Mouse (Mus musculus) embryonic facial prominence, embryonic 10.5 days (tissue): ENCODE results near the gene Adpgk. TPM values are rescaled to one million over a fixed set of nuclear protein-coding genes. Genes with fewer than 3 reads are reported as not detected.

Experiments
- DNase-seq: peaks from one replicate; pipeline ENCODE4 v3.0.0-alpha.2; 2017; ENCODE audit warnings: low spot score
- H3K27ac ChIP-seq: fragments of 300-500 bp; sonication (generic); replicated peaks from 2 replicates; pipeline ENCODE4 v1.5.1; 2016; ENCODE audit warnings: mild to moderate bottlenecking
- H3K27me3 ChIP-seq: fragments of 300-500 bp; sonication (generic); replicated peaks from 2 replicates; pipeline ENCODE4 v1.6.1; 2016; ENCODE audit warnings: low read depth, mild to moderate bottlenecking; ENCODE audit not compliant: poor library complexity, severe bottlenecking
- H3K36me3 ChIP-seq: fragments of 300-500 bp; sonication (generic); replicated peaks from 2 replicates; pipeline ENCODE4 v1.6.1; 2016; ENCODE audit warnings: mild to moderate bottlenecking, moderate library complexity
- H3K4me1 ChIP-seq: fragments of 300-500 bp; sonication (generic); 2 replicates; pipeline ENCODE4 v1.6.1; 2016
- H3K4me3 ChIP-seq: fragments of 300-500 bp; sonication (generic); 2 replicates; pipeline ENCODE4 v1.5.1; 2016; ENCODE audit warnings: mild to moderate bottlenecking, moderate library complexity
- H3K9me3 ChIP-seq: fragments of 300-500 bp; sonication (generic); 2 replicates; pipeline ENCODE4 v1.6.1; 2016; ENCODE audit warnings: mild to moderate bottlenecking
- WGBS: fragments of 180-500 bp; shearing (Covaris S2); methylation state at CpG from one replicate; pipeline ENCODE4 v1.1.7; 2016; 5-methylcytosine and 5-hydroxymethylcytosine counted together
- polyA plus RNA-seq: library from polyadenylated mRNA; unstranded; fragments of >200 nt; fragmentation: Nextera tagmentation; extraction: Ambion mirVana; gene quantifications from 2 replicates; pipeline ENCODE4 v1.2.1, GENCODE M21; 2016

Gene Adpgk
- polyA plus RNA-seq, 1 experiment from 2014 or later: 46.5 TPM

DNA sequence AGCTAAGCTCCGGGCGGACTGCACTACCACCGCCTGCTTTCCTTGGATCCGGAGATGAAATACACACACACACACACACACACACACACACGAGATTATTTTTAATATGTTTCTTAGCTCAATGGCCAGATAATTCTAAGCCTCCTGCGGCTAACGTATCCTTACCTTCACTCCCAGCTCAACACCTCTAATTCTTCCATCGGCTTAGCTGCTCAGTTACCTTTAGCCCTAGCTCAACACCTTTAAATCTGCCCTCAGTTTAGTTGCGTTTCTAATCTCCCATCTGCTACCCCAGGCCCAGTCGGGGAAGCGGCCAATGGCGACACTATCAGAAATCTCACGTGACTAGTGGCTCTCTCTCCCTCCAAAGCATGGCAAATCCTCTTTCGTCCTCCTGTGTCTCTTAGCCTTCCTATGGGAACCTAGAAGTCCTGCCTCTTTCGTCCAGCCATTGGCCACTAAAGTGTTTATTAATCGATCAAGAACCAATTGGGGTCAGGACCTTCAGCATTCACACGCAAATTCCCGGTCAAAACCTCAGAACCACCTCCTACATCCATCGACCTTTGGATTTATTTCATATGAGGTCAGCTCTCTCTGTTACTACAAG lies 16.4 kb upstream of the Adpgk start:
- Histone ChIP-seq H3K36me3 (no peaks in the 10 kb centered on the region), H3K27me3 (no peaks in the 10 kb centered on the region), H3K4me1 (peaks cover 11% of the 10 kb centered on the region), H3K4me3 (no peak overlapping the region), H3K27ac (no peak overlapping the region), H3K9me3 (no peaks in the 10 kb centered on the region)
- no peak for DNase-seq
- WGBS: 86% methylated on average over 19 of the region's 19 CpGs

DNA sequence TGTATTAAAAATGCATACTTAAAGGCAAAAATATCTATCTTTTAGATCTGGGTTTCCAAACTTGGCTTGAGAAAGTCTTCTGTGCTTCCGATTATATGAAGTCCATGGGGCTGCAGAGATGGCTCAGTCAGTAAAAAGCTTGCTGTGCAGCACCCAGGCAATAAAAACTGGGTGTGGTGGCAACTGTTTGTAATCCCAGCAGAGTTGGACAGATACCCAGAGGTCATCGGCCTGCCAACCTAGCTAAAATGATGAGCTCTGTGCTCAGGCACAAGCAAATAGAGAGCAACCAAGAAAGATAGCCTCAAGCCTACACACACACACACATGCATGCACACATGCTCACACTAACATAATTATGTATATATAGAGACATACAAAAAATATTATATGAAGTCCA lies 13.2 kb upstream of the Adpgk start:
- H3K36me3 ChIP-seq: no peaks in the 10 kb centered on the region
- H3K27ac ChIP-seq: no peak overlapping the region
- WGBS: 89% methylated on average over 2 of the region's 2 CpGs
- H3K4me1 ChIP-seq: peaks cover 7% of the 10 kb centered on the region; the same call in 1 of the 2 replicates
- no peak for DNase-seq
- no peaks in the 10 kb centered on the region for H3K27me3 ChIP-seq
- H3K9me3 ChIP-seq: no peaks in the 10 kb centered on the region
- no peak overlapping the region for H3K4me3 ChIP-seq

DNA sequence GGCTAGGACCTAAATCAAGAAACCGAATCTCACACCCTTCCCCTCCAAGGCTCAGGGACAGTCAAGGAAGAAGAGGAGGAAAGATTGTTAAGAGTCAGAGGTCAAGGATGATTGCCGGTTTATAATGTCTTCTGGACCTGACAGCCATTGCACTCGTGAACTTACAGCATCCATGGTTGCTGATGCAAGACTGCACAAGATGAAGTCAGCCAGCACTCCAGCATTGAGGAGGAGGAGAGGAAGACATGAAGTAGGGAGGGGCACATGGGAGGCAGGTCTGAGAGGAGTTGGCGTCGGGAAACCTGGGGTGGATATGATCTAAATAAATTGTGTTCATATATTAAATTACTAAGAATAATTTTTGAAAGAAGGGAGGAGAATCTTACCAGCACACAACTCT lies 12.7 kb upstream of the Adpgk start:
- no peaks in the 10 kb centered on the region for H3K27me3 ChIP-seq
- peaks cover 7% of the 10 kb centered on the region; the same call in 1 of the 2 replicates for H3K4me1 ChIP-seq
- 82% methylated on average over 5 of the region's 5 CpGs for WGBS
- no peaks in the 10 kb centered on the region for H3K9me3 ChIP-seq
- H3K36me3 ChIP-seq: no peaks in the 10 kb centered on the region
- H3K4me3 ChIP-seq: no peak overlapping the region
- DNase-seq: no peak
- H3K27ac ChIP-seq: no peak overlapping the region

DNA sequence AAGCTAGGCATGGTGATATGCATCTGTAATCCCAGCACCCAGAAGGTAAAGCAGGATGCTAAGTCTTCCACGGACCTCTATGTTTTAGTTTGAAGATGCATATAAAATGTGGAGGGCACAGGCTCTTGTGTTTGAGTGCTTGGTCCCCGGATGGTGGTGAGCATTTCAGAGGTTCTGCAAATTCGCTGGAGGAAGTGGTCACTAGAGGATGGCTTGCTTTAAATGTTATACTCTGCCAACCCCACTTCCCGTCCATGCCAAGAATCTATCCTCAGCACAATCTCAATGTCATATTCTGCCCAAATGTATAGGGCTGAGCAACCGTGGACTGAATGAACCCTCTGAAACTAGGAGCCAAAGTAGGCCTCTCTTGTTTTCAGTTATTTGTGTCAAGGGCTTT lies 10.5 kb upstream of the Adpgk start:
- H3K27ac ChIP-seq: no peak overlapping the region
- peaks cover 7% of the 10 kb centered on the region for H3K4me1 ChIP-seq
- H3K27me3 ChIP-seq: no peaks in the 10 kb centered on the region
- H3K36me3 ChIP-seq: no peaks in the 10 kb centered on the region
- no peaks in the 10 kb centered on the region for H3K9me3 ChIP-seq
- WGBS: 86% methylated on average over 5 of the region's 5 CpGs
- DNase-seq: no peak
- no peak overlapping the region for H3K4me3 ChIP-seq

DNA sequence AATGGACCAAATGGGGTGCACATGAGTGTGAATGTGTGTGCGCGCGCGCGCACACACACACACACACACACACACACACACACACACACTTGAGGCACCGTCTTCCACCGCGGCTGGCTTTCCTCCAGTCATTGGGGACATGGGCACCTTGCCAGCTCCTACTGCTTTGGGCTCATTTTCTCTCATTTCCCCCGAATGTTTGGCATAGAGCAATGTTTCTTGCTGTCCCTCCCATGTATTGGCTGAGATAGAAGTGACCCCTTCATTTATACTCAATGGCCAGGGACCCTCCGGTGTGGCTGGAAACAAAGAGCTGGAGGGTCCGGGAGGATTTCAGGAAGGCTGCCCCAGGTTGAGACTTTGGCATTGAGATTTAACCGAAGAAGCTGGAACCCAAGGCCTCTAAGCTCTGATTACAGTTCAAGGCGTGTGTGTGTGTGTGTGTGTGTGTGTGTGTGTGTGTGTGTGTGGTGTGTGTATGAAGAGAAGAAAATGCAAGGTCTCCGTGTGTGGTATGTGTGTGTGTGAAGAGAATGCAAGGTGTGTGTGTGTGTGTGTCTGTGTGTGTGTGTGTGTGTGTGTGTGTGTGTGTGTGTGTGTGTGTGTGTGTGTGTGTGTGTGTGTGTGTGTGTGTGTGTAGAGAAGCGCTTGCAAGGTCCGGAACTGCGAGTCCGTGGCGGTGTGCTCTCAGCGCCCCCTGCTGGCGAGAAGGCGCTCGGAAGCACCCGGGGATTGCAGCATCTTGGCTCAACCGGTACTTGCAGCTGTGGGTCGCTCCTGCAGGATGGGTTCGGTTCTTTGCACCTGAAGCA lies 9.3 kb upstream of the Adpgk start:
- peak overlapping the region; percentile 32; the same call in 1 of the 2 replicates for H3K4me3 ChIP-seq
- H3K27ac ChIP-seq: peak overlapping the region; percentile 16; the same call in 1 of the 2 replicates

DNA sequence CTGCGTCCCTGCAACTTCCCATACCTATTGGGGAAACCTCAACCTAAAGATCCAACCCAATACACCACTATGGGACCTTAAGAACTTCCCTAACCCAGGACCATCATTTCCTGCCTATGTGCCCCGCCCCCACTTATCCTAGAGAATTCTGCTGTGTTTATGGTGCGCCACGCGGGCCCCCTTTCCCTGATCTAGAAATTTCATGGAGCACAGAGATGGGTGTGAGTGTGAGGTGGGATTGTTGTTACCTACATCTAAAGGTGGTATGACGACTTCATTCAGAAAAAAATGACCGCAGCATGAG lies 8.7 kb upstream of the Adpgk start:
- H3K27ac ChIP-seq: peak overlapping the region; percentile 16; the same call in 1 of the 2 replicates
- H3K9me3 ChIP-seq: no peaks in the 10 kb centered on the region
- H3K36me3 ChIP-seq: no peaks in the 10 kb centered on the region
- peak overlapping the region; percentile 32; the same call in 1 of the 2 replicates for H3K4me3 ChIP-seq
- DNase-seq: no peak
- peaks cover 12% of the 10 kb centered on the region for H3K4me1 ChIP-seq
- WGBS: 59% methylated on average over 7 of the region's 7 CpGs
- no peaks in the 10 kb centered on the region for H3K27me3 ChIP-seq

More for the DNA sequence above, 9.3 kb upstream of the Adpgk start:
- H3K27me3 ChIP-seq: no peaks in the 10 kb centered on the region
- no peaks in the 10 kb centered on the region for H3K9me3 ChIP-seq
- H3K36me3 ChIP-seq: no peaks in the 10 kb centered on the region
- peak; percentile 89 for DNase-seq
- peaks cover 7% of the 10 kb centered on the region for H3K4me1 ChIP-seq
- 45% methylated on average over 26 of the region's 27 CpGs for WGBS

DNA sequence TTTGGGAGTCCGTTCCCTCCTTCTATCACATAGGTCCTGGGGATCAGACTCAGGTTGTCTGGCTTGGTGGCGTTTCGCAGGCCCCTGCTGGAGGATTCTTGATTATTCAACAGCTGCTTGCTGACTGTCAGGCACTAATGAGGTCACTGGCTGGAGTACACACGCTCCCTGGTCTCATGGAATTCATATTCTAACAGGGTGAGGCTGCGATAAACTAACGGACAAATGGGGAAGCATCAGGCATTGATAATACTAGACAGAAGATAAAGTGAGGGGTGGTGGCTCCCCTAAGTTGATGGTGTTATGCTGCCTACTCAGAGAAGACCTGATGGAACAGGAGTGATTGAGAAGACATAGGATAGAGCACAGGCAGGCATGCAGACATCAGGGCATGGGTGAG lies 5.7 kb upstream of the Adpgk start:
- peaks cover 42% of the 10 kb centered on the region for H3K4me1 ChIP-seq
- no peak overlapping the region for H3K4me3 ChIP-seq
- H3K36me3 ChIP-seq: no peaks in the 10 kb centered on the region
- H3K27ac ChIP-seq: no peak overlapping the region
- no peaks in the 10 kb centered on the region for H3K9me3 ChIP-seq
- no peak for DNase-seq
- WGBS: 82% methylated on average over 6 of the region's 6 CpGs
- H3K27me3 ChIP-seq: no peaks in the 10 kb centered on the region

DNA sequence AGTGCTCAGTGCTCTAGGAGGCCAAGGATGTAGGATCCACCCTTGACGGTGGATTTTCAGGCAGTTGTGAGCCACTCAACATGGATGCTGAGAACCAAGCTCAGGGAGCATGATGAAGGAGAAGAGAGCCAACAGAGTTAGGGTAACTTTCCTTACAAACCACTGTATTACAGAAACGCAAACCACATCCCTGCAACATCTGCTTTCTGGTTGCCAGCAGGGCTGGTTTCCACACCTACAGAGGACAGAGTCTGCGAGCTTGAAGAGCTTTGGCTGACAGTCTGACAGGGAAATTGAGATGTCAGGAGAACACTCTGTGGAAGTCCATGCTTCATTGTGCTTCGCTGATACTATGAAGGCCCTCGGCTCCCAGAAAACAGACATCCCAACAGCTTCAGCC lies 3.3 kb upstream of the Adpgk start:
- Histone ChIP-seq H3K9me3 (no peaks in the 10 kb centered on the region), H3K27ac (peak overlapping the region; percentile 96), H3K27me3 (no peaks in the 10 kb centered on the region), H3K4me3 (no peak overlapping the region), H3K4me1 (peaks cover 50% of the 10 kb centered on the region), H3K36me3 (no peaks in the 10 kb centered on the region)
- WGBS: 75% methylated on average over 5 of the region's 5 CpGs
- peak; percentile 12 for DNase-seq

DNA sequence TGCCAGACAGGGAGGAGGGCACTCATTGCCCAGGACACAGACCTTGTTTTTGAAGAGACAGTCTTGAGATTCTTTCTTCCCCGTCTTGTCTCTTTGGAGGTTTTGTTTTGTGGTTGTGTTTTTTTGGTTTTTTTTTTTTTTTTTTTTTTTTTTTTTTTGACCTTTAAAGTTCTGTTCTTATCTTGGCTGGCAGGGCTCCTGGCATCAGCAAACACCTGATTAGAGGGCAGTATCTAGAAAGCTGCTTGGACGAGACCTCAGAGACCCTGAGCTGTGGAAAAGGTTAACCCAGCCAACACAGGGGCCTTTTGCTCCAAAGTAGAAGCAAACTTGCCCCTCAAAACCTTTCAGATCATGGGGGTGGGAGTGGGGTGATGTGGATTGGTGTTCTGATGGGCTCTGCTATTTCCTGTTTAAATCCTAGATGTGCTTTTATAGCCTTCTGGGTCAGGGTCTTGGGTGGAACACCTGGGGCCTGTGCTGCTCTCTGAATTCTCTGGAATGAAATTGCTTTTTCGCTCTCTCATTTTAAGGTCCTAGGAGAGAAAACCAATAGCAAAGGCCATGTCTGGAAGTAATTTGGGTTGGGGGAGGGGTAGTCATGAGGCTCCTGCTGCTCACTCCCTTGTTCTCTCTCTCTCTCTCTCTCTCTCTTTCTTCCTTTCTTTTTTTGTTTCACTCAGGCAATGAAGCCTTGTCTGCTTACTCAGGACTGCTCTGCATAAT lies 2.5 kb upstream of the Adpgk start:
- WGBS: 41% methylated on average over 3 of the region's 3 CpGs
- Histone ChIP-seq H3K9me3 (no peaks in the 10 kb centered on the region), H3K27ac (peak overlapping the region; percentile 96), H3K4me3 (peak overlapping the region; percentile 30; the same call in 1 of the 2 replicates), H3K36me3 (0 out of 2 replicates have a peak, but pooled peaks cover 6% of the 10 kb centered on the region), H3K4me1 (peaks cover 53% of the 10 kb centered on the region), H3K27me3 (no peaks in the 10 kb centered on the region)
- peak; percentile 85 for DNase-seq

DNA sequence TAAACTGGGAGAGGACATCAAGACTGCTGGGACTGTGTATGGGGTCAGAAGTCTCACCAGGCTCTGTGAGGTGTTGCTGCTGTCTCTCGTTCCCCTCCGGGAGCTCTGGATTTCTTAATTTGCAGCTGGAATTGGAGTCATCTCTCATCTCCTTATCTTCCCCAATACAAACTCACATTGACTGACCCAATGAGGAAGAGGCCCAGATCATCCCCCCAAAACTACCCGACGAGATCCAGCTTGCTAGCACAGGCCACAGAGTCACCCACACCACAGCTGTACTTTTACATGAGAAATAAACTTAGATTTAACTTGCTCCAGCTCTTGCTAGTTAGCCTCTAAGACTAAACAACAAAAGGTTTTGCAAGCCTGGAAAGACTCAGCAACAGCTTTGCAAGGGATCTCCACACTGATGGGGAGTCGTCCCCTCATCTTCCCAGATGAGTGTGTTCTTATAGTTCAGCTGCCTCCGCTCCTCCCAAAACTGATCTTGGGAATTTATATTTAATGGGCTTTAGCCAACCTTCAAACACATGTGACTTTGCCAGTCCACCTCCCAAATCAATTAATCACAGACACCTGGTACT lies 1.7 kb upstream of the Adpgk start:
- peak overlapping the region; percentile 30 for H3K4me3 ChIP-seq
- DNase-seq: peak; percentile 48
- 44% methylated on average over 6 of the region's 6 CpGs for WGBS
- H3K27ac ChIP-seq: peak overlapping the region; percentile 96
- peaks cover 53% of the 10 kb centered on the region for H3K4me1 ChIP-seq
- no peaks in the 10 kb centered on the region for H3K9me3 ChIP-seq
- H3K36me3 ChIP-seq: 0 out of 2 replicates have a peak, but pooled peaks cover 6% of the 10 kb centered on the region
- H3K27me3 ChIP-seq: no peaks in the 10 kb centered on the region

DNA sequence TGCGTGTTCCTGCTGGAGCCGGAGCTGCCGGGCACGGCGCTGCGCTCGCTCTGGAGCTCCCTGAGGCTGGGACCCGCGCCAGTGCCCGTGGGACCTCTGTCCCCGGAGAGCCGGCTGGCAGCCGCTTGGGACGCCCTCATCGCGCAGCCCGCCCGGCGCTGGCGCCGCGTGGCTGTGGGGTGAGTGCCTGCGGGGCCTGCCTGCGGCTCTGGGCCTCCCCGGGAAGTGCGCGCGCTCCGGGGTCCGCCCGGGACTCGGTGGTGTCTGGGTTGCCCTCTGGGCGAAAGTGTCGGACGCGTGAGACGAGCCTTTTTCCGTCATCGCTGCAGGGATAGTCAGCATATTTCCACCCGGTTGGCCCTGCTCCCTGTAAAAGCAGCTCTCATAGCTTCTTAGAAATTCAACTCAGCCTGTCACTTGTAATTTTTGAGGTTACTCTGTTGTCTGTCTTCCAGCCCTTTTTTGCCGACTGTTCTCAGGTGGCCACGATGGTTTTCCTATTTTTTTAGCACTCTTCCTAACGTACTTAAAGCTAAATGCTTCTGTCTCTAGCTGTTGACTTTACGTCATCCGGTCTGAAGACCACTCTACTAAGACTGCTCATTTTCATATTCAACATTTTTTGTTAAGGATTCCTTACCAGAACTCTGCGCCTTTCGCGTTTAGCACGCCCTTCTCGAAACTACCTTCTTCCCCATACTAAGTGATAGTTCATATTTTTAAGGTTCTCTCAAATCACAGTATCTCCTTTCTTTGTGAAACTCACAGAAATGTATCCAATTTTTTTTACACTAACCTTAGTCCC lies 532 bp downstream of the Adpgk start:
- Histone ChIP-seq H3K27me3 (no peaks in the 10 kb centered on the region), H3K36me3 (peaks cover 11% of the 10 kb centered on the region; the same call in 1 of the 2 replicates), H3K9me3 (no peaks in the 10 kb centered on the region), H3K4me1 (peaks cover 53% of the 10 kb centered on the region), H3K27ac (peak overlapping the region; percentile 96), H3K4me3 (peak overlapping the region; percentile 91)
- 2% methylated on average over 50 of the region's 50 CpGs for WGBS
- no peak for DNase-seq

DNA sequence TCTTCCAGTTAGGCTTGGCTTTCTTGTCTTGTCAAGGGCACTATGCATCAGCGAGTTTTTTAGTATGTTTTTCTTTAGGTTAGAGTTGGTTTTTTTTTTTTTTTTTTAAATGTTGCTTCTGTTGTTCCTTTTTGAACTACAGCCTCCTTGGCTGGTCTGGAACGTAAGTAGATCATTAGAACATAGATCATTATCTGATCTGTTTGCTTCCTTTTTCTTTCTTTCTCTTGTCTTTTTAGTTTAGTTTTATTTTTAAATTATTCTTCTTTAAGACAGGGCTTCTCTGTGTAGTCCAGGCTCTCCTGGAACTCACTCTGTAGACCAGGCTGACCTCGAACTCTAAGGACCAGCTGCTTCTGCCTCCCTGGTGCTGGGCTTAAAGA lies 1.1 kb downstream of the Adpgk start:
- WGBS: 62% methylated on average over 3 of the region's 3 CpGs
- peaks cover 50% of the 10 kb centered on the region for H3K4me1 ChIP-seq
- peaks cover 15% of the 10 kb centered on the region for H3K36me3 ChIP-seq
- H3K4me3 ChIP-seq: peak overlapping the region; percentile 91
- peak overlapping the region; percentile 96; the same call in 1 of the 2 replicates for H3K27ac ChIP-seq
- no peak for DNase-seq
- H3K9me3 ChIP-seq: no peaks in the 10 kb centered on the region
- H3K27me3 ChIP-seq: no peaks in the 10 kb centered on the region
